Mouse (Mus musculus) kidney, adult 2 months (tissue): Measurements from ENCODE around the gene Bloc1s1.

ENCODE experiments used
- CTCF ChIP-seq: fragments of 200-500 bp; conservative IDR thresholded peaks from 2 replicates; pipeline ENCODE4 v1.5.1; 2011; ENCODE audit warnings: low read depth, mild to moderate bottlenecking, control low read depth, low read length, moderate library complexity, mixed read lengths; ENCODE audit not compliant: insufficient read depth, insufficient read length
- POLR2A ChIP-seq: fragments of 200-500 bp; IDR thresholded peaks from one replicate; pipeline ENCODE4 v1.6.1; 2011; ENCODE audit warnings: low read depth, low read length, control low read depth

DNA sequence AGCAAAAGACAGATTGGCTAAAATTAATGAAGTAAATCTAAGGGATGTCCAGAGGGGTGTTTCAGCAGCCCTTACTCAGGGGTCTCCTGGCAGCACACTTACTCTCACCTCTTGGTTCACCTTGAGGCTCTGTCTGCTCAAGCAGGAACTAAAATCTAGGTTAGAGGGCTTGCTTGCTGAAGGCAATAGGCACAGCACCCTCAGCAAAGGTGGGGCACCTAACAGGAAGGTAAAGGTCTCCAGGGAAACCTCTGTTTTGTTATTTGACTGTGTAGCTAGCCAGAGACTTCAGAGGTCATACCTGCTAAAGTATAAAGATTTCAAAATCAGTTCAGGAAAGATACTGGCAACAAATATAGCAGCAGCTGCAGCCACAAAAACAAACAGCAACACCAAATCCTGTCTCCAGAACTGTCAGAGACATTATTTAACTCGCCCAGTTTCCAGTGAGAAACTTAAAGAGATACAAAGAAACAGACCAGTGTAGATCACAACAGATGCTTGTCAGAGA lies 47.0 kb upstream of the Bloc1s1 start:
- TF ChIP-seq POLR2A, result no peak
- no peak for TF ChIP-seq CTCF
